Mouse (Mus musculus) myocyte (in vitro differentiated cells): ENCODE measurements around the gene Letmd1. TPM values are rescaled to one million over a fixed set of nuclear protein-coding genes. Genes with fewer than 3 reads are reported as not detected.
"Not testable (repeated sequence)": the region's sequence is repeated elsewhere in the genome, so short reads cannot be mapped to it uniquely, and the experiment has no call there.

ENCODE experiments used
- H3K27me3 ChIP-seq: one replicate; pipeline ENCODE4 v1.6.1; 2011; ENCODE audit not compliant: control insufficient read depth, insufficient read depth, insufficient read length
- H3K36me3 ChIP-seq: one replicate; pipeline ENCODE4 v1.6.1; 2011; ENCODE audit not compliant: control insufficient read depth, insufficient read depth
- H3K4me2 ChIP-seq: one replicate; pipeline ENCODE4 v1.6.1; 2011; ENCODE audit warnings: low read depth, control low read depth
- H3K4me3 ChIP-seq: one replicate; pipeline ENCODE4 v1.5.1; 2011; ENCODE audit warnings: mild to moderate bottlenecking, control low read depth, moderate library complexity
- H3K79me2 ChIP-seq: one replicate; pipeline ENCODE4 v1.6.1; 2011; ENCODE audit not compliant: control insufficient read depth, insufficient read depth
- H3ac ChIP-seq: one replicate; pipeline ENCODE4 v1.6.1; 2011; ENCODE audit not compliant: control insufficient read depth, insufficient read length
- CEBPB ChIP-seq: IDR thresholded peaks from 2 replicates; pipeline ENCODE4 v1.6.1; 2011; ENCODE audit warnings: mild to moderate bottlenecking, moderate library complexity; ENCODE audit not compliant: poor library complexity, insufficient read depth, severe bottlenecking
- E2F4 ChIP-seq: IDR thresholded peaks from one replicate; pipeline ENCODE4 v1.6.1; 2011; ENCODE audit warnings: mild to moderate bottlenecking, control low read depth, moderate library complexity; ENCODE audit not compliant: insufficient read depth
- MAX ChIP-seq: IDR thresholded peaks from one replicate; pipeline ENCODE4 v1.6.1; 2011; ENCODE audit warnings: low read depth, mild to moderate bottlenecking, control low read depth
- MYOD1 ChIP-seq, 3 experiments: IDR thresholded peaks; one replicate each; pipeline ENCODE4 v1.6.1; 2011; ENCODE audit warnings: control low read depth in 2 of 3, low read depth in 2 of 3, mild to moderate bottlenecking in 2 of 3, moderate library complexity in 1 of 3; ENCODE audit not compliant: insufficient read length in 2 of 3, control insufficient read depth in 1 of 3
- MYOG ChIP-seq, 3 experiments: IDR thresholded peaks; one replicate each; pipeline ENCODE4 v1.6.1; 2011; ENCODE audit warnings: control low read depth in 2 of 3, low read depth in 2 of 3, mild to moderate bottlenecking in 2 of 3; ENCODE audit not compliant: insufficient read length in 2 of 3, control insufficient read depth in 1 of 3, insufficient read depth in 1 of 3
- POLR2A ChIP-seq: IDR thresholded peaks from one replicate; pipeline ENCODE4 v1.6.1; 2011; ENCODE audit warnings: low read depth, mild to moderate bottlenecking, control low read depth, moderate library complexity; ENCODE audit not compliant: insufficient read length
- POLR2AphosphoS2 ChIP-seq: IDR thresholded peaks from one replicate; pipeline ENCODE4 v1.6.1; 2011; ENCODE audit warnings: low read depth, control low read depth; ENCODE audit not compliant: insufficient read length
- REST ChIP-seq: IDR thresholded peaks from one replicate; pipeline ENCODE4 v1.6.1; 2011; ENCODE audit warnings: mild to moderate bottlenecking, control low read depth, moderate library complexity; ENCODE audit not compliant: insufficient read depth, insufficient read length
- SRF ChIP-seq: IDR thresholded peaks from one replicate; pipeline ENCODE4 v1.6.1; 2011; ENCODE audit warnings: low read depth; ENCODE audit not compliant: control insufficient read depth, insufficient read length
- TCF12 ChIP-seq: IDR thresholded peaks from one replicate; pipeline ENCODE4 v1.6.1; 2011; ENCODE audit warnings: mild to moderate bottlenecking, control low read depth; ENCODE audit not compliant: poor library complexity, insufficient read depth, severe bottlenecking
- TCF3 ChIP-seq: IDR thresholded peaks from one replicate; pipeline ENCODE4 v1.6.1; 2011; ENCODE audit warnings: low read depth, control low read depth; ENCODE audit not compliant: insufficient read length
- USF1 ChIP-seq: IDR thresholded peaks from one replicate; pipeline ENCODE4 v1.6.1; 2011; ENCODE audit warnings: low read depth, mild to moderate bottlenecking, control low read depth, moderate library complexity
- polyA plus RNA-seq: library from polyadenylated mRNA; unstranded; fragments of >200 nt; fragmentation: generic; extraction: Trizol; gene quantifications from one replicate; pipeline ENCODE4 v1.2.1, GENCODE M21; 2012; ENCODE audit warnings: missing spikeins

Gene Letmd1
- 24.8 TPM for polyA plus RNA-seq

GRCm38 (mm10) chr15:100468295-100469188, at the start of gene Letmd1:
Gene Letmd1 (plus strand): TSS chr15:100469023.
- peak within 1 kb of the TSS; percentile 50 for H3ac ChIP-seq
- no peaks in the 10 kb centered on the region for H3K27me3 ChIP-seq
- H3K36me3 ChIP-seq = peaks cover 3% of the 10 kb centered on the region
- peak within 1 kb of the TSS; percentile 87 for H3K4me2 ChIP-seq
- no peaks in the 10 kb centered on the region for H3K79me2 ChIP-seq
- TF ChIP-seq MAX (no peak), POLR2A (peak; percentile 81), TCF3 (no peak), USF1 (no peak), MYOG (IDR thresholded peaks at IDR 0.05; ENCODE audit: control insufficient read depth in 1 of 3, insufficient read depth in 1 of 3, insufficient read length in 2 of 3, low read depth in 2 of 3) (peak in 1 of 3 experiments; percentile 32), REST (peak; percentile 95), MYOD1 (IDR thresholded peaks at IDR 0.05; ENCODE audit: control insufficient read depth in 1 of 3, insufficient read length in 2 of 3, low read depth in 2 of 3) (peak in 2 of 3 experiments; percentile 29 to 59), E2F4 (no peak), TCF12 (no peak), CEBPB (no peak), SRF (peak; percentile 45), POLR2AphosphoS2 (peak; percentile 62)
- H3K4me3 ChIP-seq = peak within 1 kb of the TSS; percentile 52

- no peak overlapping the region for H3ac ChIP-seq
- no peak overlapping the region for H3K4me3 ChIP-seq
- H3K4me2 ChIP-seq = peak overlapping the region; percentile 79
- H3K27me3 ChIP-seq = no peaks in the 10 kb centered on the region
- no peaks in the 10 kb centered on the region for H3K36me3 ChIP-seq
- H3K79me2 ChIP-seq = peaks cover 67% of the 10 kb centered on the region
- TF ChIP-seq MAX = no peak
- no peak for TF ChIP-seq MYOD1 (IDR thresholded peaks at IDR 0.05; ENCODE audit: control insufficient read depth in 1 of 3, insufficient read length in 2 of 3, low read depth in 2 of 3)
- TF ChIP-seq TCF12 = no peak
- TF ChIP-seq E2F4 = no peak
- TF ChIP-seq REST = no peak
- TF ChIP-seq MYOG (IDR thresholded peaks at IDR 0.05; ENCODE audit: control insufficient read depth in 1 of 3, insufficient read depth in 1 of 3, insufficient read length in 2 of 3, low read depth in 2 of 3) = no peak
- no peak for TF ChIP-seq CEBPB
- TF ChIP-seq POLR2AphosphoS2 = no peak
- TF ChIP-seq SRF = no peak
- no peak for TF ChIP-seq USF1
- no peak for TF ChIP-seq POLR2A
- TF ChIP-seq TCF3 = no peak
Observed at GRCm38 (mm10) chr15:100419311-100419710, 49.5 kb upstream of the Letmd1 start.

- peak overlapping the region; percentile 31 for H3K4me3 ChIP-seq
- H3K79me2 ChIP-seq = peaks cover 59% of the 10 kb centered on the region
- peak overlapping the region; percentile 79 for H3K4me2 ChIP-seq
- no peak overlapping the region for H3ac ChIP-seq
- TF ChIP-seq POLR2A (no peak), POLR2AphosphoS2 (no peak), CEBPB (no peak), MYOG (IDR thresholded peaks at IDR 0.05; ENCODE audit: control insufficient read depth in 1 of 3, insufficient read depth in 1 of 3, insufficient read length in 2 of 3, low read depth in 2 of 3) (no peak), MYOD1 (IDR thresholded peaks at IDR 0.05; ENCODE audit: control insufficient read depth in 1 of 3, insufficient read length in 2 of 3, low read depth in 2 of 3) (no peak), TCF12 (no peak), REST (no peak)
- H3K36me3 ChIP-seq = no peaks in the 10 kb centered on the region
- H3K27me3 ChIP-seq = no peaks in the 10 kb centered on the region
Observed at GRCm38 (mm10) chr15:100419901-100420745, 48.7 kb upstream of the Letmd1 start.

GRCm38 (mm10) chr15:100421059-100421757, 47.6 kb upstream of the Letmd1 start:
- Histone ChIP-seq H3K4me3 (peak overlapping the region; percentile 31), H3K36me3 (no peaks in the 10 kb centered on the region), H3K4me2 (peak overlapping the region; percentile 79), H3ac (no peak overlapping the region), H3K27me3 (no peaks in the 10 kb centered on the region), H3K79me2 (peaks cover 50% of the 10 kb centered on the region)
- TF ChIP-seq MYOD1 (IDR thresholded peaks at IDR 0.05; ENCODE audit: control insufficient read depth in 1 of 3, insufficient read length in 2 of 3, low read depth in 2 of 3) (peak; percentile 28 to 80 (median 77)), CEBPB (no peak), REST (no peak), POLR2A (peak; percentile 29), MYOG (IDR thresholded peaks at IDR 0.05; ENCODE audit: control insufficient read depth in 1 of 3, insufficient read depth in 1 of 3, insufficient read length in 2 of 3, low read depth in 2 of 3) (peak in 1 of 3 experiments; percentile 65)

GRCm38 (mm10) chr15:100421758-100422197, 47.0 kb upstream of the Letmd1 start, which contains the start of gene Gm5475:
Gene Gm5475 (plus strand): TSS chr15:100422147.
- H3K36me3 ChIP-seq, H3K27me3 ChIP-seq: not testable (repeated sequence)
- H3K4me3 ChIP-seq = peak within 1 kb of the TSS; percentile 31
- peaks cover 50% of the 10 kb centered on the region for H3K79me2 ChIP-seq
- H3K4me2 ChIP-seq = peak within 1 kb of the TSS; percentile 79
- peak within 1 kb of the TSS; percentile 62 for H3ac ChIP-seq
